Mouse (Mus musculus): ENCODE data around the gene Frmpd2. TPM values are rescaled to one million over a fixed set of nuclear protein-coding genes. Genes with fewer than 3 reads are reported as not detected.

Frmpd2 gene
- not detected for polyA plus RNA-seq (2014; fragmentation: Illumina TruSeq; extraction: RNeasy Lipid Tissue Mini Kit (QIAGEN cat#74804); ENCODE audit: low read depth, low replicate concordance)

DNA sequence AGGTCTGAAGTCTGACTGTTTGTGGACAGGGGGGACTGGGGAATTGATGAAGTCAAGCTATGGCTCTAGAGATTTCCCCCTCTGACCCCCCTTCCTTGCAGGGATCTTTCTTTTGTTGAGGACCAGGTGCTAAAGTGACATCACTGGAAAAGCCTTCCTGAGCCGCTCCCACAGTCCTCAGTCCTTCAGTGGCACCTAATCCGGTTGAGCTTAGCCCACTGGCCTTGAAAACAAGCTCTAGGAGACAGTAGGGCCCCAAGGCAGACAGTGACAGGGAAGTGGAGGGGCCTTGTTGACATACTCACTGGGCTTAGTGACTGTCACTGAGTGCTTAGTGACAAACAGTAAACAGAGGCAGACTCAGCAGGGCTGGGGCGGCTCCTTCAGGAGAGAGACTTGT lies at the start of gene Frmpd2:
TSS of gene Frmpd2 (plus strand) at position 366 of the 400 bp plus-strand sequence.

DNA sequence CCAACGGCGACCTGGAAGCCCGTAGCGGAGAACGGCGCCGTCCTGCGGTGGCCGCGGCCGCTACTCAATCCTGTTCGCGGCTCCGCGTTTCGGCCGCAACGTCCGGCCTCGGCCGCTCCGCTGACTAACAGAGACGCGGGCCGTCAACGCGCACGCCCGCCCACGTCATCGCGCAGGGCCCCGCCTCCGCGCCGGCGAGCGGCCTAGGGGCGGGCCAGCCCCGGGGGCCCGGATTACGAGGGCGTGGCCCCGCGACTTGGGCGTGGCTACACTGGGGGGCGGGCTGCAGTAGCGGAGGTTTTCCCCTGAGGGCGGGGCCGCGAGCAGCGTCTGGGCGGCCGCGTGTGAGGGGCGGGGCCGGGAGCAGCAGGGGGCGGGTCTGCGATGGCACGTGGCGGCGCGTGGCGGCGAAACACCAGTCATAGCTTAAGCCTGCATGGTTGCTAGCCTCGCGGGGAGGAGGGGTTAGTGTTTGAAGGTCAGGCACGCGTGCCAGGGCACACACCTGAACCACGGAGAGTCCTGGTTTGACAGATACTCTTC lies 24.4 kb upstream of the Frmpd2 start, which contains the start of gene Mapk8:
TSS of gene Mapk8 (minus strand) at position 132 of the 543 bp plus-strand sequence.

GRCm38 (mm10) chr14:33588951-33589350 lies 117.5 kb downstream of the Frmpd2 start, which contains the start of gene Ptpn20:
Gene Ptpn20, plus strand, starts transcription at chr14:33589207.

Other genes starting within 250 kb of the Frmpd2 start
- gene Mapk8, start 24.5 kb upstream of the Frmpd2 start, polyA plus RNA-seq (2014; fragmentation: Illumina TruSeq; extraction: RNeasy Lipid Tissue Mini Kit (QIAGEN cat#74804); ENCODE audit: low read depth, low replicate concordance) = 37.6 TPM
- gene Ptpn20, start 117.5 kb downstream of the Frmpd2 start, polyA plus RNA-seq (2014; fragmentation: Illumina TruSeq; extraction: RNeasy Lipid Tissue Mini Kit (QIAGEN cat#74804); ENCODE audit: low read depth, low replicate concordance) = not detected

Measured in liver, adult 10 weeks (tissue).